Mouse (Mus musculus) left cerebral cortex, adult 11 months (tissue): ENCODE results near the gene Fgf16.

Experiments used
- DNase-seq: peaks from one replicate; pipeline ENCODE4 v3.0.0; 2022; ENCODE audit warnings: low spot score

The Fgf16 gene

DNA sequence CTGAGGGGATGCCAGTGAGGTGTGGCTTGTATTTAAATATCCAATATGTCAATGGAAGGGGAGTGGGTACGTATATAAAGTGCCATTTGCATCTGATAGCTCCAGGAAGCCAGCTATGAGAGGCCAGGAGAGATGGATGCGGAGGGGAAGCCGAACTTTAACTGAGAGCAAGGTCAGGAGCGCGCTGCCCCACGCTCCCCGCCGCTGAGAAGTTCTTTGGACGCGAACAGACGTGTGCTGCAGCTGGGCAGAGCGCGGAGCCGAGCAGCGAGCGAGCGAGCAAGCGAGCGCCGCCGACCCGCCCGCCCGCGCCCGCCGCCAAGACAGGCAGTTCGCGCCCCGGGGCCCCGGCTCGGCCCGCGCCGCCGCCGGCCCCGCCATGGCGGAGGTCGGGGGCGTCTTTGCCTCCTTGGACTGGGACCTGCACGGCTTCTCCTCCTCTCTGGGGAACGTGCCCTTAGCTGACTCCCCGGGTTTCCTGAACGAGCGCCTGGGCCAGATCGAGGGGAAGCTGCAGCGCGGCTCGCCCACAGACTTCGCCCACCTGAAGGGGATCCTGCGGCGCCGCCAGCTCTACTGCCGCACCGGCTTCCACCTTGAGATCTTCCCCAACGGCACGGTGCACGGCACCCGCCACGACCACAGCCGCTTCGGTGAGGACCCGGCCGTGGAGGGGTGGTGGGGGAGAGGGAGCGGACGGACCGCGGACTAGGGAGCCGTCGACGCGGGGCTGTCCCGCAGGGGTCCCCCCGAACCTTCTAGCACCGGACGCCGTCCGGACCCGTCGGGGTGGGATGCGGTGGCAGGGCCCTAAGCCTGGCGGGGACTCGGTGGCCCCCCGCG, at the start of gene Fgf16:
Gene Fgf16, plus strand, starts transcription at position 118 of the 843 bp plus-strand sequence.
- no peak for DNase-seq

DNA sequence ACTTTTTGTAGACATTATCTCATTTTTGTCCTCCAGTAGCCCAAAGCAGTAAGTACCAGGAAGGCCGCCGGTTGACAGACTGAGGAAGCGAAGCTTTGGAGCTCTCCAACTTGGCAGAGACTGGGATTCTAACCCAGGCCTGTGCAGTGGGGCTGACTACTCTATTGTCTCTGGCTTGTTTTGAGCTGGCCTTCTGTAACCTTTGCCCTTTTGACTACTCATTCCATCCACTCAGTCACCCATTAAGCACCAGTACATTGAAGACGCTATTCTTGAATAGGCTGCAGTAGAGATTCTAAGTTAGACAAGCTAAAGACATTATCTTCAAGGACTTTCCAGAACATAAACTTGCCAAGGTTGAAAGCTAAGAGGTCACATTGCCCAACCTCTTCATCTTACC, 49.3 kb upstream of the Fgf16 start:
- DNase-seq = no peak

GRCm38 (mm10) chrX:105715789-105716321, 48.2 kb upstream of the Fgf16 start:
- DNase-seq = no peak

GRCm38 (mm10) chrX:105718388-105718787, 45.7 kb upstream of the Fgf16 start:
- DNase-seq = no peak

DNA sequence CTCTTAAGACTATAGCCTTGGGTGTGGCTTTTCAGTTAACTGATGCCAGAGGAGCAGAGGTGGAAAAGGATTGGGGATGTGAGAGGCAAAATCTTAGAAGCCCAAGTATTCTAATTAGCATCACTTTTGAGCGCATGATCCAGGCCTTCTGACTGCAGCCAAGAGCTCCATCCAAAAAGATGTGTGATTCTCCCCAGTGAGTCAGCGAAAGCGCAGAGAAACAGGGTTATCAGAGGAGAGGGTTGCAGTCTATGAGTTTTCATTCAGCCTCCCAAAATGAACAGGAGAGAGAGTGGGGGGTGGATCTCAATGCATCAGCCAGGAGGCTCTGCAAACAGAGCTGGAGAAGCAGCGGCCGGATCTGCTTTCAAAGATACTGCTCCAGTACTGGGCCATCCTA, 45.1 kb upstream of the Fgf16 start:
- no peak for DNase-seq

DNA sequence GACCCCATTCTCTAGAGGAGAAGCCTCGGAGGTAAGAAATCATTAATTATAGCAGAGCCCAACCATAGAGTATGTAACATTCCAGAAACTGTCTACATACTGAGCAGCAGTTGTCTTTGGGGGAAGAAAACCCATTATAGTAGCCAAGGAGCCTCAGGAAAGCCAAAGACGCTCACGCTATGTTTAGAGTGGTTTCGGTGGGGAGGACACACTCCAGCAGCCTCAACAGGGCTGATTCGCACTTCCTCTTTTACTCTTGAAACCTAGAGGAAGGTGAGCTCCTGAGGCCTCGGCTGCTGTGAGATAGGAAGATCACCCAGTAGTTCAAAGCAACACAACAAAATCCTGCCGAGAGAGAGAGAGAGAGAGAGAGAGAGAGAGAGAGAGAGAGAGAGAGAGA, 39.9 kb upstream of the Fgf16 start:
- DNase-seq = no peak

GRCm38 (mm10) chrX:105762847-105763527, 1.1 kb upstream of the Fgf16 start:
- DNase-seq = no peak

DNA sequence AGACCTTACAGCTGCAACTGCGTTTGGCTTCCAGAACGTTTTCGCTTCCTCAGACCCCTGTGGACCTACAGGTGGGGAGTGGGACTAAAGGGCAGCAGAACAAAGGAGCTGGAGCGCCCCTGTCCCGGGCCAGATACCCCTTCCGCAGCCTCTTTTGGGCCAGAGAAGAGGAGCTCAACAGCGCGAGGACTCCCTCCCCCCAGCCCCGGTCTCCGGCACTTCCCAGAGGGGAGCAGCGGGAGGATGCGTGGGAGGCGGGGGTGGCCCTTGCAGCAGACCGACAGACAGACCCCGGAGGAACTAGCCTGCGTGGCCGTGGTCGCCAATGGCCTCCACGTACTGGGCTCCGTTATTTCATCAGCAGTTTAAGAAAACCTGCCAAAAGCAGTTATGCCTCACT, 467 bp upstream of the Fgf16 start:
- DNase-seq = no peak

DNA sequence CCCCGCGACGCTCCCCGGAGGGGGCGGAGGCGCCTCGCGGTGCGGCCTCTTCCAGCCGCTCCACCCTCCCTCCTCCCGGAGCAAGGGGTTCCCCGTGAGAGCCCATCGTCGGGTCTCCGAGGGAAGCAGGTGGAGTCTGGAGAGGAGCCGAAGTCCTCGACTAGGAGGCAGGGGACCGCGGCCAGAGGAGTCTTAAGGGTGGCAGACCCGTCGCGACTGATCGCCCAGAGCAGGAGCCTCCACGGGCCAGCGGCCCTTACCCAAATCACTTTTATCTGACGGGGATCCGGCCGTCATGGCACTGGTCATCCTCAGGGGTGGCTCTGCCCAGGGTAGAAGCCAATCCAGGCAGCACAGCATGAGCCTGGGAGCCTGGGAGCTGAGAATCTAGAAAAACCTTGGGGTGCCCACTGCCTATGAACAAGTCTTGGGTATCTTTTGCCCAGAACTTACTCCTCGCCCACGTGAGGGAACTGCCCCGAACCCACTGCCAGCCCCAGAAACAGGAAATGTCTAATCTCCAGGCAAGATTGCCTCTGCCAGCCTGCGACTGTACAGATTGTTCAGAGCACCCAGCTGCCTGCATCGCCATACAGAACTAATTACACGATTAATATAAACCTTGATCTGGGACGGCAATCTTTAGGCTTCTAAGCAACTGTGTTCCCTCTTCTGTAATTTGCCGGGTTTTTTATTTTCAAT, 1.1 kb downstream of the Fgf16 start:
- DNase-seq = no peak

GRCm38 (mm10) chrX:105766013-105766412, 1.9 kb downstream of the Fgf16 start:
- DNase-seq = no peak

DNA sequence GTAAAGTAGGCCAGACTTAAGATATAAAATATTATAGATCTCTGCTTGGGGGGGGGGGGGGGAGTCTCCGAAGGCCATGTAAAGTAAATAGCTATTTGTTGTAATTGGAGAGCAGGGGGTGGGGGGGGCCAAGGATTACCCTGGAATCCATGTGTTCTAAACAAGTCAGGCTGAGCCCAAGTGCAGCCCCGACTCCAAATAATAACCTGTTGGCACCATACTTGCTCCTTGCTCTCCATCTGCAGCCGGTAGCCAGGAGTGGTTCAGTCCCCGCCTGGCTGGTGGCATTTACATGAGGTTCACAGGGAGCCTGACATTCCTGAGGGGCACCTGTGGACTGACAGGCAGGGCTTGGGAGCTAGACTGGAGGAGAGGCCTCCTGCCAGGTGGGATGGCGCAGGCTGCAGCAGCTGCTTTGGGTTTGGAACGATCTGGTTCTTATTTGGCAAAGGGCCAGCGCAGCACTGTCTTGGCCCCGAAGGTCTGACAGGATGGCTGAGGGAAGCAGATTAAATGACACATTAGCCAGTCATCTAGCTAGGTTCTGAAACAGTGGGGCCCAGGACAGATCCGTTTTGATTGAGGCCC, 3.2 kb downstream of the Fgf16 start:
- no peak for DNase-seq

DNA sequence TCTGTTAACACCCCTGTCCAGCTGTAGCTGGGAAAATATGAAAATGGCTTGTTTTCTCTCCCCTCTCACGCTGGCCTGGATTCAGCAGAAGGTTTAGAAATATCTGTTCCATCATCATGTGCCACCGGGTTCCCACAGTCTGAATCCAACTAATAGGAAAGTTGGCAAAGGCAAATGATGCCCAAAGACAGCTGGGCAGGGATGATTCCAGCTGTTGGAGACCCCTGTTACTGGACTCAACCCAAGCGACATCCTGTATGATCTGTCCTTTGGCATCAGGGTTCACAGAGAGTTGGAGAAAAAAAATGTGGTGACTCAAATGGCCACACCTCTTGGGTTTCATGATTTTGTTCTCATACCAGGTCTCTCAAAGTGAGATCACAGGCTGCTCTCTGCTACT, 3.9 kb downstream of the Fgf16 start:
- DNase-seq = no peak

DNA sequence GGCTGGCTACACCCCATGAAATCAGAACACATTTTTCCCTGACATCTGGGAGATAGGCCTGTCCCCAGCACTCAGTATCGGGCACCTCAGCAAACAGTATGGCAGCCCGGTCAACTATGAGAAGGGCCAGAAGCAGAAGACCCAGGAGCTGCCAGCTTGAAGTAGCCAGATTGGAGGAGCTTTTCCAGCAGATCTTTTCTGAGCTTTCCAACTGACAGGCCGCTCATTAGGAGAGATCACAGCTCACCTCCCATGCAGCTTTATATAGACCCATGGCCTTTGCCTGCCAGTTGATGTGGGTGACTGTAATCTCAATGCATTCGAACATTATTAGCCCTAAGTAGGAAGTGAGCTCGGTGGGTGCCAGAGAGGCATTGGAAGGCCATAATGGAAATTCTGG, 9.2 kb downstream of the Fgf16 start:
- no peak for DNase-seq

GRCm38 (mm10) chrX:105794806-105795403, 30.8 kb downstream of the Fgf16 start:
- DNase-seq = no peak

- no peak for DNase-seq
Observed at GRCm38 (mm10) chrX:105824462-105824861, 60.4 kb downstream of the Fgf16 start.
